Mouse (Mus musculus): ENCODE data around the gene Gngt2. TPM values are rescaled to one million over a fixed set of nuclear protein-coding genes. Genes with fewer than 3 reads are reported as not detected.

Gngt2 gene
- polyA plus RNA-seq, 1 experiment from 2014 or later: 14.8 TPM

- Histone ChIP-seq H3K4me3 (ENCODE audit: low read depth, low read length) (no peak overlapping the region; the same call in 1 of the 2 replicates), H3K4me2 (peak overlapping the region; percentile 43), H3K9me3 (ENCODE audit: low read depth, low read length) (no peaks in the 10 kb centered on the region), H3K4me1 (ENCODE audit: insufficient read depth) (peaks cover 23% of the 10 kb centered on the region), H3K9ac (no peak overlapping the region), H3K36me3 (ENCODE audit: insufficient read depth) (no peaks in the 10 kb centered on the region), H3K27me3 (ENCODE audit: insufficient read depth, low read length) (peaks cover 56% of the 10 kb centered on the region), H3K27ac (ENCODE audit: low read depth) (no peak overlapping the region)
- 5% methylated on average over 22 of the region's 22 CpGs for WGBS
- ATAC-seq (ENCODE audit: insufficient read depth) (0 out of 2 replicates have a peak, but pooled peaks have one; percentile 5), DNase-seq (peak; percentile 62)
- TF ChIP-seq CTCF (IDR thresholded peaks at IDR 0.05; ENCODE audit: low read depth): no peak
These were observed 2.8 kb upstream of the Gngt2 start for GRCm38 (mm10) chr11:95834143-95834667.

- no peaks in the 10 kb centered on the region for H3K36me3 ChIP-seq (ENCODE audit: insufficient read depth)
- no peak overlapping the region for H3K9ac ChIP-seq
- peak overlapping the region; percentile 43 for H3K4me2 ChIP-seq
- H3K27ac ChIP-seq (ENCODE audit: low read depth): no peak overlapping the region
- ATAC-seq (ENCODE audit: insufficient read depth) (no peak), DNase-seq (peak; percentile 38)
- no peak for TF ChIP-seq CTCF (IDR thresholded peaks at IDR 0.05; ENCODE audit: low read depth)
- H3K27me3 ChIP-seq (ENCODE audit: insufficient read depth, low read length): peaks cover 47% of the 10 kb centered on the region
- WGBS: 13% methylated on average over 15 of the region's 15 CpGs
- peaks cover 23% of the 10 kb centered on the region for H3K4me1 ChIP-seq (ENCODE audit: insufficient read depth)
- H3K4me3 ChIP-seq (ENCODE audit: low read depth, low read length): no peak overlapping the region
- no peaks in the 10 kb centered on the region for H3K9me3 ChIP-seq (ENCODE audit: low read depth, low read length)
These were observed 2.0 kb upstream of the Gngt2 start for GRCm38 (mm10) chr11:95834742-95835710.

GRCm38 (mm10) chr11:95835832-95836231 is 1.2 kb upstream of the Gngt2 start:
- Histone ChIP-seq H3K27me3 (ENCODE audit: insufficient read depth, low read length) (peaks cover 39% of the 10 kb centered on the region), H3K9ac (no peak overlapping the region), H3K4me2 (no peak overlapping the region), H3K4me1 (ENCODE audit: insufficient read depth) (peaks cover 23% of the 10 kb centered on the region), H3K36me3 (ENCODE audit: insufficient read depth) (no peaks in the 10 kb centered on the region), H3K4me3 (ENCODE audit: low read depth, low read length) (no peak overlapping the region), H3K27ac (ENCODE audit: low read depth) (no peak overlapping the region), H3K9me3 (ENCODE audit: low read depth, low read length) (no peaks in the 10 kb centered on the region)
- 29% methylated on average over 6 of the region's 6 CpGs for WGBS
- ATAC-seq (ENCODE audit: insufficient read depth) (no peak), DNase-seq (no peak)
- TF ChIP-seq CTCF (IDR thresholded peaks at IDR 0.05; ENCODE audit: low read depth): no peak

GRCm38 (mm10) chr11:95836433-95836832 is 583 bp upstream of the Gngt2 start:
- no peak for TF ChIP-seq CTCF (IDR thresholded peaks at IDR 0.05; ENCODE audit: low read depth)
- Histone ChIP-seq H3K9ac (no peak overlapping the region), H3K27me3 (ENCODE audit: insufficient read depth, low read length) (peaks cover 33% of the 10 kb centered on the region), H3K4me1 (ENCODE audit: insufficient read depth) (peaks cover 23% of the 10 kb centered on the region), H3K36me3 (ENCODE audit: insufficient read depth) (no peaks in the 10 kb centered on the region), H3K27ac (ENCODE audit: low read depth) (peak overlapping the region; percentile 69), H3K9me3 (ENCODE audit: low read depth, low read length) (no peaks in the 10 kb centered on the region), H3K4me2 (peak overlapping the region; percentile 29; the same call in 1 of the 2 replicates), H3K4me3 (ENCODE audit: low read depth, low read length) (no peak overlapping the region)
- WGBS: 47% methylated on average over 6 of the region's 6 CpGs
- ATAC-seq (ENCODE audit: insufficient read depth) (no peak), DNase-seq (no peak)

GRCm38 (mm10) chr11:95838598-95838997 is 1.6 kb downstream of the Gngt2 start:
- no peak for TF ChIP-seq CTCF (IDR thresholded peaks at IDR 0.05; ENCODE audit: low read depth)
- H3K9ac ChIP-seq: no peak overlapping the region
- WGBS: 77% methylated on average over 4 of the region's 4 CpGs
- 0 out of 2 replicates have a peak overlapping the region, but pooled peaks have one; percentile 13 for H3K4me2 ChIP-seq
- no peaks in the 10 kb centered on the region for H3K36me3 ChIP-seq (ENCODE audit: insufficient read depth)
- no peak for ATAC-seq (ENCODE audit: insufficient read depth)
- peaks cover 23% of the 10 kb centered on the region for H3K4me1 ChIP-seq (ENCODE audit: insufficient read depth)
- DNase-seq: no peak
- H3K27ac ChIP-seq (ENCODE audit: low read depth): no peak overlapping the region
- H3K9me3 ChIP-seq (ENCODE audit: low read depth, low read length): no peaks in the 10 kb centered on the region
- H3K4me3 ChIP-seq (ENCODE audit: low read depth, low read length): no peak overlapping the region
- H3K27me3 ChIP-seq (ENCODE audit: insufficient read depth, low read length): peaks cover 12% of the 10 kb centered on the region

GRCm38 (mm10) chr11:95838999-95839868 is 2.2 kb downstream of the Gngt2 start:
- Histone ChIP-seq H3K4me2 (no peak overlapping the region), H3K9me3 (ENCODE audit: low read depth, low read length) (no peaks in the 10 kb centered on the region), H3K4me1 (ENCODE audit: insufficient read depth) (peaks cover 23% of the 10 kb centered on the region), H3K36me3 (ENCODE audit: insufficient read depth) (no peaks in the 10 kb centered on the region), H3K9ac (no peak overlapping the region), H3K27me3 (ENCODE audit: insufficient read depth, low read length) (peaks cover 5% of the 10 kb centered on the region), H3K4me3 (ENCODE audit: low read depth, low read length) (no peak overlapping the region), H3K27ac (ENCODE audit: low read depth) (no peak overlapping the region)
- TF ChIP-seq CTCF (IDR thresholded peaks at IDR 0.05; ENCODE audit: low read depth): no peak
- 74% methylated on average over 8 of the region's 8 CpGs for WGBS
- DNase-seq (no peak), ATAC-seq (ENCODE audit: insufficient read depth) (no peak)

Data from lung, embryonic 14.5 days (tissue).